Mouse (Mus musculus) left cerebral cortex, postnatal 4 days (tissue): ENCODE data around the gene Golga1. TPM values are rescaled to one million over a fixed set of nuclear protein-coding genes. Genes with fewer than 3 reads are reported as not detected.
"Not testable (repeated sequence)": the region's sequence is repeated elsewhere in the genome, so short reads cannot be mapped to it uniquely, and the experiment has no call there.

Source experiments
- DNase-seq: peaks from one replicate; pipeline ENCODE4 v3.0.0-alpha.2; 2022
- intact Hi-C: fragments of 180-260 bp; cut with DNase I; formaldehyde crosslinking; loops from one replicate; pipeline ENCODE4 v1.15.1; 2025
- total RNA-seq, 2 experiments: library from RNA; stranded (reverse); gene quantifications; 2 replicates each; pipeline ENCODE4 v1.2.3; 2021

The Golga1 gene
- total RNA-seq: 10 to 100 TPM; 33.0 to 34.7 TPM

DNA sequence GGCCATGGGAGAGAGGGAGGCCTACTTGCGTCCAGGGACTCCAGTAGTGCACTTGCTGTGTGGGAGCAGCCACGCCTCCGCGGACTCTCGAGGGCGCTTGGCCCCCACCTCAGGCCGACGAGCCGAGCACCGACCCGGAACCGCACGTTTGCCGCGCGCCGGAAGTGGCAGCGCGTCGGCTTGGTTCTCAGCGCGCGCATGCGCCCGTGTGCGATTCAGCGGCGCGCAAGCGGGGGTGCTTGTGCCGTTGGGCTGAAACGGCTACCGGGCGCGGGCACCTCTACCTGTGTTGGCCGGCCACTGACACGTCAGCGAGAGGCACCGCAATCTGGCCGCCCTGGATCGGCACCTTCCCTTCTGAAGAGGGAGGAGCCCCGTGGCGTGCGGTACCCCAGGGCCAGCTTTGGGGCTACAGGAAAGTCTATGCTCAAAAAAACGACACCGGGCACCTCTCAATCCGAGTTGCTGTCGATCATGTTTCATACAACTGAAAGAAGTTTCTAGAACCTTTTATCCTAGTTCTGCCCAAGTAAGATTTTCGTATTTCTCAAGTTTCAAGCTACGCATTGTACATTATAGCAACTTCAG is at the start of gene Golga1:
Gene Golga1 (minus strand): TSS at position 142 of the 588 bp plus-strand sequence.
- intact Hi-C loops: no loop called here
- peak; percentile 92 for DNase-seq

DNA sequence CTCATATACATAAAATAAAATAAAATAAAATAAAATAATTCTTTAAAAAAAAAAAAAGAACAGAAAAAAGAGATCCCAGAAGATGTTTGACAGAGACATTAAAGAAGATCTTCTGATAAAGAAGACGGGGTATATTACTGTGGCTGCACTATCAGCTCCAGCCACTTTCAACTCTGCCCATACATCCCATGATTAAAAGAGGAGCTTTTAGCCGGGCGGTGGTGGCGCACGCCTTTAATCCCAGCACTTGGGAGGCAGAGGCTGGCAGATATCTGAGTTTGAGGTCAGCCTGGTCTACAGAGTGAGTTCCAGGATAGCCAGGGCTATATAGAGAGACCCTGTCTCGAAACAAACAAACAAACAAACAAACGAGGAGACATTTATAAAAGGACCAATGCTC is 48.8 kb upstream of the Golga1 start:
- DNase-seq: no peak
- intact Hi-C loops: no loop called here

DNA sequence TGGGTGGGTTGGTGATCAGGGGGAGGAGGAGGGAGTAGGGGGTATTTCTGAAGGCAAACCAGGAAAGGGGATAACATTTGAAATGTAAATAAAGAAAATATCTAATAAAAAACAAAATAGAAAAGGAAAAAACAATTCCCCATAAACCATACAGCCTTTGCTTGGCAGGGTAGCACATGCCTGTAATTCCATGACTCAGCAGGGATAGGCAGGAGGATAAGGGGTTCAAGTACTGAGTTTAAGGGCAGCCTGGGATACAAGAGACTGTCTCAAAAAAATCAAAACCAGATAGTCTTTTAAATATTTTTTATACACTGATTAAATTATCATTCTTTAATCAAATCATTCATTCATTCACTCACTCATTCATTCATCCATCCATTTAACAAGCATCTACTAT is 45.2 kb upstream of the Golga1 start:
- intact Hi-C loops: no loop called here
- no peak for DNase-seq

DNA sequence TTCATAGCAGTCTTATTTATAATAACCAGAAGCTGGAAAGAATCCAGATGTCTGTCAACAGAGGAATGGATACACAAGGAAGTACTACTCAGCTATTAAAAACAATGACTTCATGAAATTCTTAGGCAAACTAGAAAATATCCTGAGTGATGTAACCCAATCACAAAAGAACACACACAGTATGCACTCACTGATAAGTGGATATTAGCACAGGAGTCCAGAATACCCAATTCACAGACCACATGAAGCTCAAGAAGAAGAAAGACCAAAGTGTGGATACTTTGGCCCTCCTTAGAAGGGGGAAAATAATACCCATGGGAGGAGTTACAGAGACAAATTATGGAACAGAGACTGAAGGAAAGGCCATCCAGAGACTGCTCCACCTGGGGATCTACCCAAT is 44.4 kb upstream of the Golga1 start:
- intact Hi-C loops: loop anchor here (10.0 kb wide), 1 partner anchor 65 kb away; no protein-coding TSS in a partner anchor
- not testable (repeated sequence) for DNase-seq

DNA sequence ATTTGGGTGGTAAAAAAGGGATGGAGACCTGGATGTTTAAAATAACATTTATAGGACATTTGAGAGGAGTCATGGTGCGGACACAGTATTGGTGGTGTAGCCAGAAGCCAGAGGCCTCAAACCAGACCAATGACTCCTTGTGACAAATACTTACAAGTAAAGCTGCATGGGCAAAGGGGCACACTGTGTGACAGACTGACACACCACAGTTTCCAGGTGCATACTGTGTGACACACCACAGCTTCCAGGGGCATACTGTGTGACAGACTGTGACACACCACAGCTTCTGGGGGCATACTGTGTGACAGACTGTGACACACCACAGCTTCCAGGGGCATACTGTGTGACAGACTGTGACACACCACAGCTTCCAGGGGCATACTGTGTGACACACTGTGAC is 34.6 kb upstream of the Golga1 start:
- DNase-seq: not testable (repeated sequence)
- intact Hi-C loops: loop anchor here (10.0 kb wide), 2 partner anchors 55 to 95 kb away; partner anchors contain the start of gene Scai

DNA sequence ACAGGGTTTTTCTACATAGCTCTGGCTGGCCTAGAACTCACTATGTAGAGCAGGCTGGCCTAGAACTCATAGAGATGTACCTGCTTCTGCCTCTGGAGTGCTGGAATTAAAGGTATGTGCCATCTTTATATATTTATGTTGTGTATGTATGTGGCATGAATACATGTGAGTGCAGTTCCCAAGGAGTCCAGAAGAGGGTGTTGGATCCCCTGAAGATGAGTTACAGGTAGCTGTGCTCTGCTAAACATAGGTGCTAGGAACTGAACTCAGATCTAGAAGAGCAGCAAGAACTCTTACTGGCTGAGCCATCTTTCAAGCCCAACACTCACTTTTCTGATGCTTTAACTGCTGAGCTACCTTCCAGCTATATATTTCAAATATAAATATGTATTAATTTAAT is 32.7 kb upstream of the Golga1 start:
- intact Hi-C loops: loop anchor here (10.0 kb wide), 1 partner anchor 97 kb away; the partner anchor contains the start of gene Scai
- DNase-seq: no peak

DNA sequence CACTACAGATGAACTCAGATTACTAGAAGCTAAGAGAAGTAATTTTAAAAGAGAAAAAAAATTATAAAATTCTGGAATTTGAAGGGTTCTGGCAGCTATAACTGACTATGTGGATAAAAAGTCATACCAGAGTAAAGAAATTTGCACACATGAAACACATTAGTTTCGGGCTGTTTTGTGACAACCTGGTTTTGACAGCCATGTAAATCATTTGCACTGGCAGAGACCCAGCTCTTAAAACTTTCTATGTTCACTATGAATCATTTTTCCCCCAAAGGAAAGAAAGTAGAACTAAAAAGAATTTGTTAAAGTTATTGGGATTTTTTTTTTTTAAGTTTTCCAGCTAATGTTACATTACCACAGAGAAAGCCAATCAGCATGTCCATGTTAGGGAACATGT is 26.6 kb upstream of the Golga1 start:
- intact Hi-C loops: loop anchor here (10.0 kb wide), 1 partner anchor 103 kb away; the partner anchor contains the start of gene Scai
- DNase-seq: no peak

DNA sequence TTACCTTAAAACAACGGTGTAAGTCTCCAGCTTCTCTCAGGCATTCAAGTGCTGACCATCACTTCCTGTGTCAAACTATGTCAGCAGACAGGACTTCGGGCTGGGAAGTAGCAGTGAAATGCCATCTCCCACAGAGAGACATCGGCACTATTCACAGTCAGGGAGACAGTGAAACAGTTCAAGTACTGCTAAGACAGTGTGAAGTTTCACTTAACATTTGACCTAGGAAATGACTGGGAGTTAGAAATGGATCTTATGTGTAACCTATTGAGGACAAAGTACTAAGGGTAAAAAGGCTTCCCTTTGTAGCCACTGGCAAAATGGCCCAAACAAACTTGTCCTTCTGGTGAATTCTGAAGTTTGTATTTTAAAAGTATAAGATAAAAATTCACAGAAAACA is 17.4 kb upstream of the Golga1 start:
- intact Hi-C loops: no loop called here
- no peak for DNase-seq

DNA sequence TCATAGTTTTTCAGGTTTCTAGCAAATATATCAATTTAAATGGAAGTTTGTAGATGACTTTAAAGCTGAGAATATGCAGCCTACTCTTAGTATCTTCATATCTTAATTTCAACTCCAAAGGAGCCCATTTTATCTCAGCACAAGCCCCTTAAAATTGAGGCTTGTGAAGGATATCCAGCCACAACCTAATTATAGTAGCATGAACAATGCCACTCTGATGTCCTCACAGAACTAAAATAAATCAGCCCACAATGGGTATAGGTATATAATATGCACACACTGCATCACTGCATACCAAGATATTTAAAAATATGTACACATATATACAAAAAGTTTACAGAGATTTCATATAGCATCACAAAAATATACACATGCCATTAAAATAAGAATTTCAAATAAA is 5.3 kb upstream of the Golga1 start:
- intact Hi-C loops: no loop called here
- DNase-seq: no peak

DNA sequence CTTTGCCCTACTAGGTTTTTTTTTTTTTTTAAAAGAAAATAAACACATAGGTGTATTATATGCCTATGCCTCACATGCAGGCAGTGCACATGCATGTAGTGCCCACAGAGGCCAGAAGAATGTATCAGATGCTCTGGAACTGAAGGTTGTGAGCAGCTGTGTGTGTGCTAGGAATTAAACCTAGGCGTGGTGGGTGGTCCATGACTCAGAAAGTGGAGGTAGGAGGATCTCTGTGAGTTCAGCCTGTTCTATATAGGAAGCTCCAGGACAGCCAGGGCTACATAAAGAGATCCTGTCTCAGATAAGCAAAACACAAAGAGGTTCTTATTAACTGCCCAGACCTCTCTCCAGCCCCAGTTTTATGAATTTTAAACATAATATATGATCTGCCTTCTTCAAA is 3.8 kb upstream of the Golga1 start:
- DNase-seq: no peak
- intact Hi-C loops: no loop called here

DNA sequence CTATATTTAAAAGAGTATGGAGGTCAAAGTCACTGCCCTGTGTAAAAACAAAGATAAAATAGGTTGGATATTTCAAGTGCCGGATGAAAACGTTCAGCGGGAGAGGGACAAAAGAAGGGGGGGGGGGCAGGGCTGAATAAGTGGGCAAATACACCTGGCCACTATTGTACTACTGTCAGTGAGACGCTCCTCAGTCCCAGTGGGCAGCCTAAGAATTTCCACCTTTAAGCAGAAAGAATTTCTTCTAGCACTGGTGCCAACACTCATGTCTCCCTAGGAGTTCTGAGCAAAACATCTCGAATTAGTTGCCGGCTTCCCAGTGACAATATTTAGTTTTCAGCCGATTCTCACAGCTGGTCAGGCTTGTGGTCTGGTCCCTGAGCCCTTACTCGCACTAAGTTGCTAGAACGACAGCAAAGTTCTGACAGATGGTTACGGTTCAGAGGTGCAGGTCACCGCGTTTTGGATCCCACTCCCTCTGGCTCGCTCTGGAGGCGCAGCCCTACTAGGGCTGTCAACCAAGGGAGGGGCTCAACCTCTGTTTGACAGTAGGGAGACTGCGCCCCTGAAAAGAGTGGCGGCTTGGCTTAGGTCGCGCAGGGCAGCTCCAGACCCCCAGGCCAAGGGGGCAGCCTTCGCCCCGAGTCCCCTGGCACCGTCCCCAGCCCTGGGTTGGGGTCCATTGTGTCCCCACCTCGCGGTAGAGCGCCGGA is 498 bp downstream of the Golga1 start:
- DNase-seq: no peak
- intact Hi-C loops: no loop called here

DNA sequence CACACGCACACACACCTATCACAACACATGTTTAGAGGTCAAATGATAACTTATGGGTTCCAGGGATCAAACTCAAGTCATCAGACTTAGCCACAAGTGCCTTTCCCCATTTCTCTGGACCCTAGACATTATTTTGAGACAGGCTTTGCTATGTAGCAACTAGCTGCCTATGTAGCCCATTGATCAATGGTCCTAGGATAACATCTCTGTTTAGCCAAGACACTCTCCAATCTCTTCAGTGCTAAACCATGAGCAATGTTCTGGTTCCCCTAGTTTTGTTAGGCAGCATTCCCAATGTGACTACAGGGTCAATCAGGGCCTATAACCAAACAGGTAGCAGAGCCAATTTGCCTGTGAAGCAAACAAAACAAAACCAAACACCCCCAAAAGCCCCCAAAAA is 16.8 kb downstream of the Golga1 start:
- intact Hi-C loops: loop anchor here (10.0 kb wide), 1 partner anchor 56 kb away; no protein-coding TSS in a partner anchor
- no peak for DNase-seq

DNA sequence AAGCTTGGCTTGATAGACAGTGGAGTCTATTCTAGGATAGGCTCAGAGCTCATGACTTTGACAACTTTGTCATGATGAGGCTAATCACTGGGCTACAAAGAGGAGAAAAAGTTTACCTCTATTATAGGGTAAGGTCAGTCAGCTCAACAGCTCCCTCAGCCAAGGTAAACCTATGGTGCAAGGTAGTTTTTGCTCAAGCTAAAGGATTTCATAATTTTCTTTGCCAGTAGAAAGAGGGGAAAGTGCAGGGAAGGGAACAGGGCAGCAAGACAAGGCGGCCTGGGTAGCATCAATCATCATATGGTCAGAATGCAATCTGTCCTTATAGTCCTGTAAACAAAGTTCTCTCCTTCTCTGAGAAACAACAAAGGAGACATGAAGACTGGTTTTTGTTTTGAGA is 25.1 kb downstream of the Golga1 start:
- intact Hi-C loops: loop anchor here (10.0 kb wide), 1 partner anchor 65 kb away; no protein-coding TSS in a partner anchor

DNA sequence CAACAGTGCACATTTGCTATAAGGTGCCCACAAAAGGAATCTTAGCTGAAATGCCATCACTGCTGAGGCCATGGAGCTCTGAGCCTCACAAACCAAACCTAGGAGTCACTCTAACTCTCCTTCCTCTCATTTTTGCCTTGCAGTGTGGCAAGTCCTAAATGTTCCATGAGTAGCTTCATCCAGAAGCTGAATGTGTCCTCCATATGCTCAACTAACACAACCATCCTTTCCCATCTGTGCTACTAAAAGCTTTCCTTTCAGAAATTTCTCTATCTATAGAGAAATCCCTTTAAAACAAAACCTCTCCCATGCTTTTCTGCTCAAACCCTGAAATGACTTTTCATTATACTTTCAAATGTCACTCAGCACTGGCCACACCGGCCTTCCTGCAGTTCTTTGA is 33.7 kb downstream of the Golga1 start:
- intact Hi-C loops: loop anchor here (10.0 kb wide), 1 partner anchor 163 kb away; the partner anchor contains the start of gene Scai
- no peak for DNase-seq

More for the DNA sequence above, 25.1 kb downstream of the Golga1 start:
- no peak for DNase-seq

DNA sequence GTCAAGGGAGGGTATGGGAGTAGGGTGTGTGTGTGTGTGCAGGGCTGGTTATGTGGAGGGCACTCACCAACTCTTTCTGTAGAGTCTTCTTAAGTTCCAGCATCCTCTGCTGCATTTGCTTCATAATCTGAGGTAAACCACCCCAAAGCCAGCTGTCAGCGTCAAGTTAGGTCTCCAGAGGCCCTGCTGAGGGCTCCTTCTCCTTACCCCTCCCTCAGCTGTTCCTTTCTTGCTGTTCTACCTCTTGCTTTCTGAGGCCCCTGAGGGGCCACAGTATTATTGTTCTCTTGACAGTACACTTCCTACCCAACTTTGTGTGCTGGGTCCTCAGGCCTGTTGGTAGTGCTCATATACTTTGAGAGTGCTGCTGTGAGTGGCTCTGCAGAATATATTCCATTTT is 45.3 kb downstream of the Golga1 start:
- DNase-seq: no peak
- intact Hi-C loops: no loop called here

DNA sequence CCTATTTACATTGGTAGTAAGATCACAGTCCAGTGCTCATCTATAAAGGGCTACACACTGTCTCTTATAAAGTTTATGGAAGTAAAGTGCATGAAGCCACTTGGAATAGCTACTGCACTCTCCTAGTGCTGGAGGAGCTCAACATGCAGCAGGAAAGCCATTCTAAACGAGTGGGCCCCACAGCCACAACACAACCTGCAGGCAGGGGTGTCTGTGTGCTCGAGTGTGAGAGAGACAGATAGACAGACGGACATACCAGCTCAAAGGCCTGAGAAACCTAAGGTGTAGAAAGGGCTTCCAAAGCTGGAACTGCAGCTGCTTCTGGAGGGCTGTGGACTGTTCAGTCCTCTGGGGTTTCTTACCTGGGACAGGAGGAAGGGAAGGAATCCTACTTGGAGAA is 48.8 kb downstream of the Golga1 start:
- no peak for DNase-seq
- intact Hi-C loops: no loop called here

DNA sequence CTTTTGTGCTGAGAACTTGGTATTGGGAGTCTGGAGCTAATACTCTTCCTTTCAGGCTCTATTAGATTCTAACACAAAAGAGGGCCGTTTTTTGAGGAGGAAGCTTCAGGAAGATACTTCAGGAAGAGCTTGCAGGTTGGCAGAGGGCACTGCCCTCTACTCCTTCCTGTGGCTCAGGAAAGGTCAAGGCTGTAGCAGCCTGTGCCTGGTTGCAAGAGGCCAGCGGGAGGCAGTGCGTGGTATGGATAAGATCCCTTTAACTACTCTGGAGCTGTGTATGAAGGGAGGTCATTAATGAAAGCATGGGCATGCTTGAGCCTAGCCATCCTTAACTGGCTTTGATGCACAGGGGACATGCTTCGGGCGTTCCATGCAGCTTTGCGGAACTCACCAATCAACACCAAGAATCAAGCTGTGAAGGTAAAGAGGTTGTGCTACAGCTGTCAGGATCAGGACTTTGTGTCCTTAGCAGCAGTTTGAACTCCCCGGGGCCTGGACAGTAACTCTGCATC is 52.5 kb downstream of the Golga1 start:
- intact Hi-C loops: no loop called here
- DNase-seq: no peak

DNA sequence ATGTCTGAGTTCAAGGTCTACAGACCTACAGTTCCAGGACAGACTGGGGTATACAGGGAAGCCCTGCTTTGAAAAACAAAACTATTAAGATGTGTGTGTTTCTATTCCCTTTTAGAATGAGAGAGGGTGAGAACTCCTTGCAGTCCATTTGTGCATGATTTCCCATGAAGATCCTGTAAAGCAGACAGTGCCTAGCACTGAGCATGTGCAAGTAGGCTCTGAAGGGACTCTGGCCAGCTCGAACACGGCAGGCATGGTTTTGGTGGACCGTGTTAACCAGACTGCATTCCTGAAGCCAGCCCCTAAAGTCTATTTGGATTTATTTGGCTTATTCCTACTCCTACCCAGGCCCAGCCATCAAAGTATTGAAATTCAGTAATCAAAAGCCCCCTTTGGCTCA is 53.4 kb downstream of the Golga1 start:
- intact Hi-C loops: no loop called here
- DNase-seq: no peak

DNA sequence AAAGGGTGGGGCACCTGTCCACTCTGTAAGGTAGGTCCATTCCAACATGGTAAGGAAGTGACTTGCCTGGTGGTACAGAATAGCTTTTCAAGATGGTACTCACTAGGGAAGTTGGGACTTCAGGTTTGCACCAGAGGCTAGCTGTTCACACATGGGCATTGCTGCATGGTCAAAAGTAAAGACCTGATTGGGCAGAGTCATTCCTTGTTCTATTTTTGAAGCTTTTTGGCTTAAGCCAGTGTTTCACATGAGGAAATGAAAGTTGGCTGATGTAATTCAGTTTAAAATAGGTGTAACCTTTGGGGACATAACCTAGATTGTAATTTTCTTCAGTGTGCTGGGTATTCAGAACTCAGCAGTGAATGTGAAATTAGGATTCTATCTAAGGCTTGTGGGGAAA is 54.1 kb downstream of the Golga1 start:
- intact Hi-C loops: no loop called here
- DNase-seq: no peak

DNA sequence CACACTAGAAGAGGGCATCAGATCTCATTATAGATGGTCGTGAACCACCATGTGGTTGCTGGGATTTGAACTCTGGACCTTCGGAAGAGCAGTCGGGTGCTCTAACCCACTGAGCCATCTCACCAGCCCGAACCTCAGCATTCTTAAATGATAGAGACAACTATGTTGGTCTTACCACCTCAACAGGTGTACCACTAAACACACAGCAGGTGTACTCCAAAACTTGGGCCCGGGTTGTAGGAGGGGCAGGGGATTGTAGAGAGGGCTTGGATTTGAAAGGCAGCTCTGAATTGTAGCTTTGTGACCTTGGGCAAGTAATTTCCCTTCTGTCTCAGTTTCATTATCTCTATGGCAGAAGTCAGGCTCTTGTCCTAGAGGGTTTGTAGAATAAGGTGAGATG is 55.2 kb downstream of the Golga1 start:
- intact Hi-C loops, DNase-seq: not testable (repeated sequence)

DNA sequence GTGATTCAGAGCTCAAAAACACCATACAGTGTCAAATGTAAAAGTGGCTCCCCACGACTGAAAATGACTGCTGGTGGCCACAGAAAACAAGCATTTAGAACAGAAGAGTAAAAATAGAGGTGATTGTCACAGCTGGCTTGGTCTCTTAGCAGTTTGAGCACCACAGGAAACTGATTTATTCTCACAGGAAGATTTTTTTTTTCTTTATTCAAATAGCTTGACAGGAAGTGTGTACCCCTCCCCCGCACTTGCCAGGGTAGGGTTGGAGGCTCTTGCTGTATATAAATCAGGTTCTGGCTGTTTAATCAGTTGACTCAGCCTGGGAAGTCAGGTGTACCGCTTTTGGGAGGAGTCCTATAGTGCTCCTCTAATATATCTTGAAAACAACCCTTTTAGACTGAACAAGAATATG is 56.4 kb downstream of the Golga1 start:
- intact Hi-C loops: no loop called here
- DNase-seq: no peak

DNA sequence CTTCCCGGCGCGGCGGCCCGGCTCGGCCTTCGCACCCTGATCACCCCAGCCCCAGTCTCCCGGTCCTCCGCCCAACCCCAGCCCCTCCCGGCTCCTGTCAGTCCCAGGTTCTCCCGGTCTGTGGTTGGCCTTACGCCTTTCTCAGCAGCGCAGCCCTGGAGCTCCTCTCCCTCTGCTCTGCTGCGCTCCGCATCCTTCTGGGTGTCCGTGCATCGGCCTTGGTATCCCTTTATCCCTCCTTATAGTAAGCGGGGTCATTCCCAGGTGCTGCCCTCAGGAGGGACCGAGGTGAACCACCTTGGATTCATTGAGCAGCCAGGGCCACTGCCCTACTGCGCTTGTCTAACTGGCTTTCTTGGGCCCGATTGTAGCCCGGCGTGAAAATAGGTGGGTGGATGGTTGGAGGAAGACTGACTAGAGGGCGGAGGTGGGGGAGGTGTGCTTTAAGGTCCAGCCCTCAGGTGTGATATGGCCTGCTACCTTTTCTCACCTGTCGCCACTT is 56.9 kb downstream of the Golga1 start:
- no peak for DNase-seq
- intact Hi-C loops: no loop called here
